Mouse (Mus musculus): ENCODE measurements around the gene Rab1a.

The Rab1a gene

DNA sequence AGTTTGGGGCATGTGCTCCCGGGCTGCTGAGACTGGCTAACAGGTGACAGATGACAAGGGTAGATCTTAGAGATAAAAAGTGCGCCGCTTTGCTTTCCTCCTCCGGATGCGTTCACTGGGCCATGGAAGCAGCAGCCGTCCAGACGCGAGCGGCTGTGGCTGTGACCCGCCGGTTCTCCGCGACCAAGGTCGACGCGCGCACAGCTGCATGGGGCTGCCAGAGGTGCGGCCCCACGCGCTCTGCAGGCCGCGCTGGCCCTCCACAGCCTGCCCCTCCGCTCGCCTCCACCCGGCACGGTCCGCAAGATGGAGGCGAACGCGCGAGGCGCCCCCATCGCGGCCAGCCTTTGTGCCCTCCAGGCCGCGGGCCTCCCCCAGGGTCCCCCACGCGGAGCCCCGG, 47.6 kb downstream of the Rab1a start:
- no peak for DNase-seq

DNA sequence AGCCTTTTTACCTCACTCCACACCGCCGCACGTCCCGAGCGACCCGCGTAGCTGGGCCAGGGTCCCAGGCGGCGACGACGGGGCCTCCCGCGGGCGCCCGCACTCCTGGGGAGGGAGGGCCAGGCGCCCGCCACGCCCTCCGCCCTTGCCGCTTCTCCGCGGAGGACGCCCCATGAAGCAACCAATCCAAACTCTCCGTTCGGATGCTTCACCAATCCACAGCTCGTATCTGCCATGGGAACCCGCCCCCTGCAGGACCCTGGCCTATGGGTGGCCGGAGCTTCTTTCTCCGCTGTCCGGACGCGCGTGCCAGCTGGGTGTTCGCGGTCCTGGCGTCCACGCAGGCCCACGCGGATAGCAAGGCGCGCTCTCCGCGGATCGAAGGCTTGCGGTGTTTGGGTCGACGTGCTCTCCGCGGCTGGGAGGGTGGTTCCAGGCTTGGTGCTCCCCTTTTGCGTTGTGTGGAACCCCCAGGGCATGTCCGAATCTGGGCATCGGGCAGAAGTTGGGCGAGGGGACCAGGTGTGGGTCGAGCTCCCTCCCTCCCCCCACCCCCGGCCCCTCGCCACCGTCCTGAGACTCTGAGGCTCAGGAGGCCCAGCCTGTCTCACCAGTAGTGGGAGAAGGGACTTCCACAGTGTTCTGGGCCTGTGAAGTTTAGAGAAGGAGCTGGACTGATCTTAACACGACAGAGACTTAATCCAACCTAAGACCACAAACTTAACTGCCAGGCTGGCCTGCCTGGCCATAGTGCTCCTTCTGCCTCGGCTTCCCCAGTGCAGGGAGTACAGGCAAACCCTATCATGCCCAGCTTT, 48.3 kb downstream of the Rab1a start, which contains the start of gene Cep68:
Gene Cep68, minus strand, starts transcription at position 134 of the 815 bp plus-strand sequence.
- DNase-seq = peak; percentile 91 to 93

DNA sequence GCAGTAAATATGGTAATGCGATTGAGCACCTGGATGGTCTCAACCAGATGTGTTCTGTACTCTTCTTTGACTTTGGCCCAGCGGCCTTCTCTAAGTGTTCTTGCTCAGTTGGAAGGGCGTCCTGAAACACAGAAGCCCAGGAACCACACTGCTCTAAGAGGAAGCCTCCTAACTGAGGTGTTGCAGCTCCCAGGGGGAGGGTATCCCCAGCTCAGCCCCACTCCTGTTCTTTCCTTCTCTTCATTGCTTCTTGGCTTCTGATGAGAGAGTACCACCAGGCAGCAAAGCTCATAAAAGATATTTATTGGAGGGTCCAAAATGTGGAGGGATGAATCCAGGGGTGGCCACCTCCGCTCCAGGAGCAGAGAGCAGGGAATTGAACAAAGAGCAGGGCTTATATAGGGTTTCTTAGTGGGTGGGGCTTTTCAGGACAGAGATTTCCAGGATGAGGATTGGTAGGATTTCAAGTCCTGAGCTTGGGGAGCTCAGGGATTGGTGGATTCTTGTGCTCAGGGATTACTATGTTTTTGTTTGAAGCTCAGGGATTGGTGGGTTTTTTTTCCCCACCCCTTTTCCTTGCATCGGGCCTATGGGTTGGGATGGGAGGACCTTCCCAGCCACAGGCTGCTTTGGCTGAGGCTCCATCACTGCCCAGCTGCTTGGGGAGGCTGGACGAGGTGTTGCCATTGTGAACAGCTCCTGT, 49.4 kb downstream of the Rab1a start:
- no peak for DNase-seq

DNA sequence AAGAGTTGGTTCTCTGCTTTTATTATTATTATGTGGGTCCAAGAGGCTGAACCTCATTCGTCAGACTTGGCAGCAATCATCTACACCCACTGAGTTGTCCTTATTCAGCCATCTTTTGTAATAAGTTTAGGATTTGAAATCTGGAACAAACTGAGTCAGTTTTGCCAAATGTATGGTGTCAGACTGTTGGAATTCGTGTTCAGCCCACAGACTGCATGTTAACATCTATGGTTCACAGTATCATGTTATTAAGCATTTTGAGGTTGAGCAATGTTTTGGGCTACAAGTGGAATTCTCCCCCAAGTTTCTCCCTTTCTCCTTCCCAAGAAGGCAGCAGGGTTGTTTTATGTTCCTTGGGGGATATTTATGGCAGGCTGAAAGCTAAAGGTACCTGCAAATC, 51.9 kb downstream of the Rab1a start:
- DNase-seq = no peak

DNA sequence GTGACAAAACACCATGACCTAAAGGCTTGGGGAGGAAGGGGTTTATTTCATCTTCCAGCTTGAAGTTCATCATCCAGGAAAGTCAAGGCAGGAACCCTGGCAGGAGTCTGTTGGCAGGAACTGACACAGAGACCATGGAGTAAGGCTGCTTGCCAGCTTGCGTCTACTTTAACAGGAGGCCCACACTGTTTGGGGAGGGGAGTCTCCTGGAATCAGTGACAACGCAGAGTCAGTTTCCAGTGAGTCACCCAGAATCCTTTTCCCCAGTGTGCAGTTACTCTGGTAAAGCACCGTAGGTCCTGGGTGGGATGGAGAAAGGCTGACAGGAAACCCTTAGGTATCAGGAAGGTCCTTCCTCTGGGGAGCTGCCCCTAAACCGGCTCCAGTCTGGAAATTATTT, 53.6 kb downstream of the Rab1a start:
- DNase-seq = no peak

DNA sequence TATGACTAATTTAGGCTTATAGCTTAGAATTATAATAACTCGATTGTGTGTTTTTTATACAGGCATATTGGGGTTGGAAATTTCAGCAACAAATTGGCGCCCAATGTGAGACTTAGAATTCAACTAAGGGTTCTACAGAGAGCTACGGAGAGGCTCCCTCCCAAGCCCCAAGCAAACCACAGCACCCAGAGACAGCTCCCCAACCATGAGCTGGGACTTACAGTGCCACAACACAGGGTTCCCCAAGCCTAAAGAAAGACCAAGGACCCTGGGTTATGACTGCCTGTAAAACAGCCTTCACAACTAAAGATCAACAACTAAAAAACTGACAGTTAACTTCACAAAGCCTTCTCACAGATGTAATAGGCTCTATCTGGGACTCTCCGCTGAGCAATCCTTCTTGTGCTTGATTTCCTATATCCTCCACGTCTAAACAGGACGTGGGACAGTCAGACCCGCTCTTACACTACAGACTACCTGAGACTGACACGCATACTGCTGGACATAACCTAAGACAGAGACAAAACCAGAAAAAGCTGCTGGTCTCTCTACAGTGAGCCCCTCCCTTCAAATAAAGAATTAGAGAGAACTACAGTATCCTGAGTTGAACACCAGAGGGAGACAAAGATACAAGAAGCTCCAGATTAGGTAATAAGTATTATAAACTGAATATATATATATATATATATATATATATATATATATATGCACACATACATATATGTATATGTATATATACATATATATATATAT, 61.6 kb downstream of the Rab1a start:
- DNase-seq = no peak

DNA sequence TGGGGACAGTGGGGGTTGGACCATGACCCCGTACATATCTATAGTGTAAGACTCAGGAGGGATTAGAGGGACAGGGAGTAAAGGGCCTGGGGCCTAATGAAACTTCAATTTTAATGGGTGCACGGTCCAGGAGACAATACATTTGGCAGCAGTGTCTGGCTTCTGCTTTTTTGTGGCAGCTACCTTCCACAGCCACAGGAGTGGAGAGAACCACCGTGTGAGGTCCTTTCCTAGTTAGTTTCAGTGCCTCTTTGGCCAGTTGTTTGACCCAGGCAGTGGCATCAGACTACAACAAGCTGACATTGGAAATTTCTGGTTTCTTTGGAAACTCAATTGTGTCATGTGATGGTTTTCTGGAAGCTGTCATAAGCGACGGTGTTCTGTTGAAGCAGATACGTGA, 68.7 kb downstream of the Rab1a start:
- no peak for DNase-seq

DNA sequence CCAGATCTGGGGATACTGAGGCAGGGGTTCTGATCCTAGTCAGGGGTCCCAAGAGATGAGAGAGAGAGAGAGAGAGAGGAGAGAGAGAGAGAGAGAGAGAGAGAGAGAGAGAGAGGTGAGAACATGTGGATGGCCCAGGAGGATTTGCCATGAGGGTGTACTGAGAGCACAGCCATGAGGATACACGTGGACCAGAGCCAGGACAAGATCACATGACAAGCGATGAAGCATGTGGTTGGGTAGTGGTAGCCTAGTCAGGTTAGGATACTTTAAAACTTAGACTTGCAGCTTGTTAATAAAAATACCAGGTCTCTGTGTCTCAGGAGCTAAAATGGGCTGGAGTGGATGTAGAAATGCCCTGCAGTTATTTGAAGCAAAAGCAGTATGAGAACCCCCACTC, 74.7 kb downstream of the Rab1a start:
- DNase-seq = no peak
